Mouse (Mus musculus): ENCODE results near the gene Kifc3.

- TF ChIP-seq CTCF (conservative IDR thresholded peaks at IDR 0.05; ENCODE audit: low read length) (no peak), POU5F1 (IDR thresholded peaks at IDR 0.05; ENCODE audit: borderline replicate concordance, low read length) (no peak)
Measured at GRCm38 (mm10) chr8:95093574-95093973, 109.0 kb downstream of the Kifc3 start.
